Mouse (Mus musculus): ENCODE results near the gene Gm38100. TPM values are rescaled to one million over a fixed set of nuclear protein-coding genes. Genes with fewer than 3 reads are reported as not detected.

Gene Gm38100
- polyA plus RNA-seq (2012; rRNA removed), result 0.08 TPM in 1 of 2 replicates, not detected in the other

DNA sequence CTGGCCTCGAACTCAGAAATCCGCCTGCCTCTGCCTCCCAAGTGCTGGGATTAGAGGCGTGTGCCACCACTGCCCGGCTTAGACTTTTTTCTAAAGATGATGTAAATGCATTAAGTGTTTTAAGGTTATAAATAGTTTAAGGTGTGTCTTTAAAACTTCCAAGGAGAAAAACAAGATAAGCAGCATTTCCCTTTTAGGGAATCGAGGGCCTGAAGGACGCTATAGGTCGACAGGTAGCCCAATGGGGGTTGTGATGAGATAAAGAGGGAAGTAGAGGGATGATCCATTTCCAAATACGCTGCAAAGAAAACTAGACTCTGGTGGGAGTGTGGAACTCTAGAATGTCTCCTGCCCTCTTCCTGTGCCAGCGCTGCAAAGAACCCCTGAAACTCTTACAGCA lies at the start of gene Gm38100:
TSS of gene Gm38100 (plus strand) at position 301 of the 400 bp plus-strand sequence.
- Histone ChIP-seq H3K27ac (ENCODE audit: insufficient read depth, low read length) (no peak within 1 kb of the TSS), H3K4me1 (ENCODE audit: control insufficient read depth, insufficient read depth, low read length) (no peaks in the 10 kb centered on the region), H3K4me3 (ENCODE audit: insufficient read depth, low read length) (no peak within 1 kb of the TSS)
- TF ChIP-seq POLR2A (IDR thresholded peaks at IDR 0.05; ENCODE audit: extremely low read depth, insufficient read depth, low read length), result no peak
- TF ChIP-seq CTCF (IDR thresholded peaks at IDR 0.05; ENCODE audit: extremely low read depth, insufficient read depth, low read length), result no peak

DNA sequence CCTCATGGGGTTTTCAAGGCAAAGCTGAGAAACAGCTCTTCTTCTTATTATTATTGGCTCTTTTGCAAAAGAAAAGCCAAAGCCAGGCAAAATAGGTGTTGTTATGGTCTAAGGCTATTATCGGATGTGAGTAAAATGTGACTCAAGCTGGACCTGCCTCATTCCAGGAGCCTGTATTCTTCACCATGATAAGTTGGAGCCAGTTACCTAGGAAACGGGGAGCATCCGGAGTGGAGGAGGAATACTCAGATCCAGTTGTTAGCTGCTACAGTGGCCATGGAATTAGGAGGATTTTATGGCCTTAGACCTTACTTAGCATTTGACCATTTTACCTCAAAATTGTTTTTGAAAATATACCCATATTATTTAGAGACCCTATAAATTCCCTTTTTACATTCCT lies 49.4 kb upstream of the Gm38100 start:
- Histone ChIP-seq H3K4me1 (ENCODE audit: control insufficient read depth, insufficient read depth, low read length) (no peaks in the 10 kb centered on the region), H3K4me3 (ENCODE audit: insufficient read depth, low read length) (no peak overlapping the region), H3K27ac (ENCODE audit: insufficient read depth, low read length) (no peak overlapping the region)
- TF ChIP-seq POLR2A (IDR thresholded peaks at IDR 0.05; ENCODE audit: extremely low read depth, insufficient read depth, low read length) (no peak), CTCF (IDR thresholded peaks at IDR 0.05; ENCODE audit: extremely low read depth, insufficient read depth, low read length) (no peak)

DNA sequence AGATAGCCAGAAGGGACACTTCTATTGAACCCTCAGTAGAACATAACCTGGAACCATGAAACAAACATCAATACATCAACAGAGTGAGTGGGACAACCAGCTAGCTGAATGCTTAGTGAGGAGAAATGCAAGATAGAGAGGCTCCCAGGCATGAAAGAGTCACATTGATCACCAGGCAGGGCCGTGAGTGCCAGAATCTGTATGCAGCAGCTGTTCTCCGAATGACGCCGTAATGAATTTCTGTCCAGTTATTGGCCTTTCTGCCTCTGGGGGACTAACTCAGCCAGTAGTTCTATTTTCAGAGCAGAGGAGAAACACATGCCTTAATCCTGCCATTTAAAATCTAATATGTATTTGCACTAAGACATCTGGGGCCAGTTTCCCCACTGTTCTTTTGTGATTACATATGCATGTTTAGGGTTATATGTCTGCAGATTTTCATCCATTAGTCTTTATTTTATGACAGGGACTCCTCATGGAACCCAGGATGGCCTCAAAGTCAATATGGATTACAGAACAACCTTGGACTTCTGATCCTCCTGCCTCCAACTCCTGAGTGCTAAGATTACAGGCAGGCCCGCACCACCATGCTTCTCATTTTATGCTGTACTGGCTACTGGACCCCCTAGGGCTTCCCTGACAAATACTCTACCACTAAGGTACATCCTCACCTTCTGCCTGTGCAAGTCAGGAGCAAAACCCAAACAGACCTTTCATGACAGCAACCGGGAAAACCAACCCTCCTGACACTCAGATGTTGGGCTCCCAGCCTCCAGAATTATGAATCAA lies 47.9 kb upstream of the Gm38100 start:
- Histone ChIP-seq H3K4me1 (ENCODE audit: control insufficient read depth, insufficient read depth, low read length) (no peaks in the 10 kb centered on the region), H3K4me3 (ENCODE audit: insufficient read depth, low read length) (no peak overlapping the region), H3K27ac (ENCODE audit: insufficient read depth, low read length) (no peak overlapping the region)
- no peak for TF ChIP-seq CTCF (IDR thresholded peaks at IDR 0.05; ENCODE audit: extremely low read depth, insufficient read depth, low read length)
- TF ChIP-seq POLR2A (IDR thresholded peaks at IDR 0.05; ENCODE audit: extremely low read depth, insufficient read depth, low read length), result no peak

DNA sequence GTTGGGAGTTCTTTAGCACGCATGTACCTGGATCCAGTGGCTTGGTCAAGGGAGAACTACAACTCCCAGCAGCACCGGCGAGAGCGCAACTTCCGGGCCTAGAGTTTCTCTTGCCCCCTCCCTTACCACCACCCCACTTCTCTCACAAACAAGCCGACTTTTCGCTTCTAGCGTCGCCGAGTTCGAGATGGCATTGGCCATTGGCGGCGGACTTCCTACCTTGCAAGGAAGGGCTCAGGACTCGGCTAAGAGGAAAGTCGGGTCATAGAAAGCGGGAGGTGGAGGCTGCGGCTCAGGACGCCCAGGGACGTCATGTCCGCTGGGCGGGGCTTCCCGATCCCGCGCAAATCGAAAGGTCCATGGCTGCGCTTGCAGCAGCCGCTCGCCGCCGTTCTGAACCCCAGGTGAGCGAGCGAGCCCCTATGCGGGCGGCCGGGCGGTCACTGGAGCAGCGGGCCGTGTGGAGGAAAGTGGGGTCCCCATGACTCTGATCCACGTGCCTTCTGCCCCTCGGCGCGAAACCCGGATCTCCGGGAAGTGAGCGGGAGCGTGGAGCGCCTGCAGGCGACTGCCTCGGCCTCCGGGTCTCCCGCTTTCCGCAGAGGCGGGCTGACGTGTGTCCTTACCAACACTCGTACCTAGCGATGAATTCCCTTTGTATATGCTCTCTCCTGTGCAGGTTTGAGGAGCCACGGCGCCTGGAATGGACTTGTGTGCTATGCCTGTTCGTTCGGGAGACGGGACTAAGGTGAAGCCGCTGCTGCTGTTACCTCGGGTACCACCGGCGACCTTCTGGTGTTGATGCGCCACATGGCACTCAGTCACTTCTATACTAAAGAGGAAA lies 39.5 kb upstream of the Gm38100 start, which contains the start of gene Exo1:
TSS of gene Exo1 (plus strand) at position 129 of the 844 bp plus-strand sequence.
- Histone ChIP-seq H3K27ac (ENCODE audit: insufficient read depth, low read length) (peak within 1 kb of the TSS; percentile 91), H3K4me3 (ENCODE audit: insufficient read depth, low read length) (peak within 1 kb of the TSS; percentile 56), H3K4me1 (ENCODE audit: control insufficient read depth, insufficient read depth, low read length) (no peaks in the 10 kb centered on the region)
- TF ChIP-seq CTCF (IDR thresholded peaks at IDR 0.05; ENCODE audit: extremely low read depth, insufficient read depth, low read length) (no peak), POLR2A (IDR thresholded peaks at IDR 0.05; ENCODE audit: extremely low read depth, insufficient read depth, low read length) (no peak)

DNA sequence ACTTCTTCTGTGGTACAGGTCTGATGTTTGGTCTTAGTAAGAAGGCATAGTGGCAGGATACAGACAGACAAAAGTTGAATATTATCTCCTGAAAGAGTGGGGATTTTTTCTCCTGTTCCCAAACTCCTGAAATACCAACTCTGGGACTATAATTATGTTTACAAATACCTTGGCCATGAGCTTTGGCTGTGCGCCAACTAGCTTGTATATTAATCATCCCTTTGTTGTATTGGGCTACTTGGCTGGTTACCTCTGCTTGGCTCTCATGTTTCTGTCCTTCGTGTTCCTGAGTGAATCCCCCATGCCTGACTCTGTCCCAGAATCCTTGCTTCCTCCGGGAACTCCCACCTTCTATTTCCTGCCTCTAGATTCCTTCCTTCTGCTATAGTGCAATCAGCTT lies 36.7 kb upstream of the Gm38100 start:
- TF ChIP-seq POLR2A (IDR thresholded peaks at IDR 0.05; ENCODE audit: extremely low read depth, insufficient read depth, low read length), result no peak
- TF ChIP-seq CTCF (IDR thresholded peaks at IDR 0.05; ENCODE audit: extremely low read depth, insufficient read depth, low read length), result no peak
- Histone ChIP-seq H3K4me3 (ENCODE audit: insufficient read depth, low read length) (no peak overlapping the region), H3K27ac (ENCODE audit: insufficient read depth, low read length) (no peak overlapping the region)

DNA sequence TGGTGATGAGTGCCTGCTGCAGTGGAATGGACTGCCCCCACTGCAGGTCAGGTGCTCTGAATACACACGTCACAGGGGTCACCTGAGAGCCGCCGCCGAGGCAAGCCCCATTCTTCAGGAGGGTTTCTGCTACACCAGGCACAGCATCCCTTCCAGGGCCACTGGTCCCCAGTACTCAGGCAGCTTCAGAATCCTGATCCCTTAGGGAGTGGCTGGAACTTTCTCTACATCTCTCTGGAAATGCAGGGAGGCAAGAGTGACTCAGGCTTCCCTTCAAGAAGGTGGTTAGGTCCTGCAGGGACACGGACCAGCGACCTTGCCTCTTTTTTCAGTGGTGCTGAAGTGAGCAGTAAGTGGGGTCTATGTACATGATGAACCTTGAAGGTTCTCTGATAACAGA lies 26.9 kb upstream of the Gm38100 start:
- no peak overlapping the region for H3K4me3 ChIP-seq (ENCODE audit: insufficient read depth, low read length)
- H3K4me1 ChIP-seq (ENCODE audit: control insufficient read depth, insufficient read depth, low read length), result no peaks in the 10 kb centered on the region
- no peak overlapping the region for H3K27ac ChIP-seq (ENCODE audit: insufficient read depth, low read length)
- TF ChIP-seq POLR2A (IDR thresholded peaks at IDR 0.05; ENCODE audit: extremely low read depth, insufficient read depth, low read length), result no peak
- TF ChIP-seq CTCF (IDR thresholded peaks at IDR 0.05; ENCODE audit: extremely low read depth, insufficient read depth, low read length), result no peak

More for the DNA sequence above, 36.7 kb upstream of the Gm38100 start:
- no peaks in the 10 kb centered on the region for H3K4me1 ChIP-seq (ENCODE audit: control insufficient read depth, insufficient read depth, low read length)

DNA sequence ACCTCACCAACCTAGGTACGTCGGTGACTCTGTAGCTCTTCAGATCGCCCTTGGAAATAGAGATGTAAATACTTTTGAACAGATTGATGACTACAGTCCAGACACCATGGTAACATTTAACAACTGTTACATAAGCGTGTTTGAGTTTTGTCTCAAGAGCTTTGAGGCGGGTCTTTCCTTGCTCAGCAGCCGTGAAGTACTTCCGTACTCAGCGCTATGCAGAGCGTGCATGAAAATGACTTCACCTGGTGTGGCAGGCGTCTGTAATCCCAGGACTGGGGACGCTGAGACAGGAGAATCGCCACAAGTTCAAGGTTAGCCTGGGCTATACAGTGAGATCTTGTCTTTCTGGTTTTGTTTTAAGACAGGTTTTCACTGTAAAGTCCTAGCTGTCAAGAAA lies 26.4 kb upstream of the Gm38100 start:
- Histone ChIP-seq H3K4me1 (ENCODE audit: control insufficient read depth, insufficient read depth, low read length) (no peaks in the 10 kb centered on the region), H3K4me3 (ENCODE audit: insufficient read depth, low read length) (no peak overlapping the region), H3K27ac (ENCODE audit: insufficient read depth, low read length) (no peak overlapping the region)
- TF ChIP-seq CTCF (IDR thresholded peaks at IDR 0.05; ENCODE audit: extremely low read depth, insufficient read depth, low read length), result no peak
- no peak for TF ChIP-seq POLR2A (IDR thresholded peaks at IDR 0.05; ENCODE audit: extremely low read depth, insufficient read depth, low read length)

DNA sequence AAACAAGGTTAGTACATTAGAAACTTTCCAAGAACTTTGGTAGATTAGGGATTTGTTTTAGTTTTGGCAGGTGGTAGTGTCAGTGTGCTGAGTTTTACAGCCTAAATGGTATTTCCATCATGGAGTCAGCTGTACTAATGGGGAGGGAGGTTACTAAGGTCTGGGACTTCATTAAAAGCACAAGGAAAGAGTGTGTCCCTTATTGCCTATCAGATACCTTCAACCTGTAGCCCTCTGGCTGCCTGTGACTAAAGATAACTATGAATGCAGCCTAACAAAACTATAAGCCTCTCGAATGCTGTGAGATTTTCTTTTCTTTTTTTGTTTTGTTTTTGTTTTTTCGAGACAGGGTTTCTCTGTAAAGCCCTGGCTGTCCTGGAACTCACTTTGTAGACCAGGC lies 8.9 kb upstream of the Gm38100 start:
- Histone ChIP-seq H3K4me3 (ENCODE audit: insufficient read depth, low read length) (no peak overlapping the region), H3K4me1 (ENCODE audit: control insufficient read depth, insufficient read depth, low read length) (no peaks in the 10 kb centered on the region), H3K27ac (ENCODE audit: insufficient read depth, low read length) (no peak overlapping the region)
- no peak for TF ChIP-seq POLR2A (IDR thresholded peaks at IDR 0.05; ENCODE audit: extremely low read depth, insufficient read depth, low read length)
- TF ChIP-seq CTCF (IDR thresholded peaks at IDR 0.05; ENCODE audit: extremely low read depth, insufficient read depth, low read length), result no peak

DNA sequence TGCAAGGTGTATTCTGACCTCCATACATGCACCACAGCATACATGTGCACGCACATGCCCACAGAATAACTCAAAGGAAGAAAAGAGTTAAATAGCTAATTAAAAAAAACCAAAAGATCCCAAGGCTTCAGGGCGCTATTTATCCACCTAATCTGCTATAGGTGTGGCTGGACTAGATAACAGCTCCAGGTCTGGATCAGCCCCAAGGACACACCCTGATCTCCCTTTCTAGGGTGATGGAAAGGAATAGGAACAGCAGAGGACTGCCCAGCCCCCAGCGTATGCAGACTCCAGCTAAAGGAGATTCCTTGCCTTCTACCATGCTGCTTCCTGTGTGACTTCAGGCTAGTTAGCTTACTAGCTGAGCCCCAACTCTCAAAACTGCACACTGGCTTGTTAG lies 8.1 kb upstream of the Gm38100 start:
- no peak overlapping the region for H3K27ac ChIP-seq (ENCODE audit: insufficient read depth, low read length)
- TF ChIP-seq CTCF (IDR thresholded peaks at IDR 0.05; ENCODE audit: extremely low read depth, insufficient read depth, low read length) (no peak), POLR2A (IDR thresholded peaks at IDR 0.05; ENCODE audit: extremely low read depth, insufficient read depth, low read length) (no peak)
- no peaks in the 10 kb centered on the region for H3K4me1 ChIP-seq (ENCODE audit: control insufficient read depth, insufficient read depth, low read length)
- H3K4me3 ChIP-seq (ENCODE audit: insufficient read depth, low read length), result no peak overlapping the region

Data from cortical plate, adult 2 months (tissue).